Mouse (Mus musculus): Measurements from ENCODE around the gene Ubp1. TPM values are rescaled to one million over a fixed set of nuclear protein-coding genes. Genes with fewer than 3 reads are reported as not detected.
"Not testable (repeated sequence)": the region's sequence is repeated elsewhere in the genome, so short reads cannot be mapped to it uniquely, and the experiment has no call there.

Ubp1 gene
- polyA plus RNA-seq (2014; fragmentation: Nextera tagmentation; extraction: Ambion mirVana): 46.6 and 48.9 TPM in 2 replicates

DNA sequence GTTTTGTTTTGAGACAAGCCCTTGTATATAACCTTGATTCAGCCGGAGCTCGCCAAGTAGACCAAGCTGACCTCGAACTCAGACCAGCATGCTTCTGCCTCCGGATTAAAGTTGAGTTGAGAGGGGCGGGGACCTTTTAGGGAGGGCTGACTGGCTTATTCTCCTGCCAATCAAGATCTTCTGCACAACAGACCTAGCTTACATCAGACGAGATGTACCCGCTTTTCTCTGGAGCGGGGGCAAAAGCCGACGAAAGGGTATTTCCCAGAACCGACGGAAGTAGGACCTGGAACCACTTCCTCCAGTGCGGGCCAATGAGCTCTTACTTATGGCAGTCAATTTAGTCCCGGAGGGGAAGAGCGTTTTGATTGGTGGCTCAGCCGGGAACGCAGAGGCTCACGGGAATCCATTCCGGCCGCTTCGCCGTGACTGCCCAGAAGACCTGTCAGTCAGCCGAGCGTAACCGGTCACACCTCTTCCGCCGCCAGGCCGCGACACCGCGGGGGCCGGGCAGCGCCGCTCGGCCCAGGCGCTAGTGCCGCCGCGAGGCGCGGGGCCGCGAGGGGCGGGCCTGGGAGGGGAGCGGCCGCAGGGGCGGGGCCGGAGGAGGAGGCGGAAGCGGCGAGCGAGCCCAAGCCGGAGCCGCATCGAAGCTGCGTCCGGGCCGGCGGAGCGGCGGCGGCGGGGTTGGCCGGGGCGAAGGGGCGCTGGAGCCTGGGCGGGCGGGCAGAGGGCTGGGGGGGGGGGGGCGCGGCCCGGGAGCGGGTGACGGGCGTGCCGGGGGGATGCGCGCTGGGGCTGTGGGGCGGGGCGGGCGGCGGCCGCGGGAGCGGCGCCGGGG, at the start of gene Ubp1:
Ubp1 (plus strand) TSS at position 401 of the 841 bp plus-strand sequence.
- no peak for TF ChIP-seq CTCF (IDR thresholded peaks at IDR 0.05; ENCODE audit: low read depth)
- ATAC-seq (ENCODE audit: insufficient read depth) (peak; percentile 98), DNase-seq (peak; percentile 98)
- H3K27me3 ChIP-seq (ENCODE audit: insufficient read depth, low read length): no peaks in the 10 kb centered on the region
- under 1% methylated on average over 49 of the region's 86 CpGs for WGBS
- H3K4me3 ChIP-seq (ENCODE audit: low read depth, low read length): peak within 1 kb of the TSS; percentile 97
- H3K27ac ChIP-seq (ENCODE audit: low read depth): peak within 1 kb of the TSS; percentile 91
- no peaks in the 10 kb centered on the region for H3K9me3 ChIP-seq (ENCODE audit: low read depth, low read length)
- H3K4me2 ChIP-seq: peak within 1 kb of the TSS; percentile 92
- H3K36me3 ChIP-seq (ENCODE audit: insufficient read depth): no peaks in the 10 kb centered on the region
- H3K4me1 ChIP-seq (ENCODE audit: insufficient read depth): no peaks in the 10 kb centered on the region
- H3K9ac ChIP-seq: peak within 1 kb of the TSS; percentile 91

DNA sequence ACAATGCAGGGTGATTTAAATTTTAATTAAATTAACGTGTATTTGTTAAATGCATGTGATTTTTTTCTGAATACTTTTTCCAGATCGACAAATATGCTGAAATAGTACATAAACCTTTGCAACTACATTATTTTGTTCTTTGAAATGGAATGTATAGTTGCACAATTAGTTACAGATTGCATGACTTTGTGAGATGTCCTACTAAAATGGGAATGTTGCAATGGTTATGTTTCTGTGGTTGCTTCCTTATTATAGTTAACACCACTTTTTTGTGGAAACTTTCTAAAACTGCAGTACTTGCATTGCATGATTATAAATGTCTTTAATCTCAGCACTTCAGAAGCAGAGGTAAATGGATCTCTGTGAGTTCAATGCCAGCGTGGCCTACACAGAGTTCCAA, 35.8 kb upstream of the Ubp1 start:
- 92% methylated on average over 3 of the region's 3 CpGs for WGBS

DNA sequence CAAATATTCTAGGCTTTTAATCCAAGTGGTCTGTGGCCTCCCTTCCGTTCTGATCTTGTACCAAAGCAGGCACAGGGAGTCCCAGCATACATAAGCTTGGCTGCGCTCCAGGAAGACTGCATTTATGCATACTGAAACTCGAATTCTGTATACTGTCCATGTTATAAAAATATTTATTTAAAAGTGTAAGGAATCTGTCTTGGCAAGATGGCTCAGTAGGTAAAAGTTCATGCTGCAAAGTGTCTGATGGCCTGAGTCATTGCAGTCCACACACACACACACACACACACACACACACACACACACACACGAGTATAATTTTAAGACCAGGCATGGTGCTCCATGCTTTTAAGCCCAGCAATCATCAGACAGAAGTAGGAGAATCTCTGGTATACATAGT, 27.6 kb upstream of the Ubp1 start:
- ATAC-seq (ENCODE audit: insufficient read depth): peak; percentile 92
- no peaks in the 10 kb centered on the region for H3K4me1 ChIP-seq (ENCODE audit: insufficient read depth)
- no peaks in the 10 kb centered on the region for H3K27me3 ChIP-seq (ENCODE audit: insufficient read depth, low read length)
- H3K9me3 ChIP-seq (ENCODE audit: low read depth, low read length): no peaks in the 10 kb centered on the region
- 46% methylated on average over 4 of the region's 4 CpGs for WGBS
- no peak for TF ChIP-seq CTCF (IDR thresholded peaks at IDR 0.05; ENCODE audit: low read depth)
- H3K4me3 ChIP-seq (ENCODE audit: low read depth, low read length): no peak overlapping the region
- peak; percentile 90 for DNase-seq
- H3K9ac ChIP-seq: no peak overlapping the region
- H3K36me3 ChIP-seq (ENCODE audit: insufficient read depth): peaks cover 40% of the 10 kb centered on the region
- H3K4me2 ChIP-seq: no peak overlapping the region
- no peak overlapping the region for H3K27ac ChIP-seq (ENCODE audit: low read depth)

More for the DNA sequence above, 35.8 kb upstream of the Ubp1 start:
- H3K36me3 ChIP-seq (ENCODE audit: insufficient read depth): peaks cover 18% of the 10 kb centered on the region; the same call in 1 of the 2 replicates
- no peaks in the 10 kb centered on the region for H3K27me3 ChIP-seq (ENCODE audit: insufficient read depth, low read length)
- H3K4me2 ChIP-seq: no peak overlapping the region
- ATAC-seq (ENCODE audit: insufficient read depth): no peak
- H3K9ac ChIP-seq: no peak overlapping the region
- H3K27ac ChIP-seq (ENCODE audit: low read depth): no peak overlapping the region
- no peaks in the 10 kb centered on the region for H3K4me1 ChIP-seq (ENCODE audit: insufficient read depth)
- TF ChIP-seq CTCF (IDR thresholded peaks at IDR 0.05; ENCODE audit: low read depth): no peak
- H3K4me3 ChIP-seq (ENCODE audit: low read depth, low read length): no peak overlapping the region
- no peaks in the 10 kb centered on the region for H3K9me3 ChIP-seq (ENCODE audit: low read depth, low read length)
- no peak for DNase-seq

DNA sequence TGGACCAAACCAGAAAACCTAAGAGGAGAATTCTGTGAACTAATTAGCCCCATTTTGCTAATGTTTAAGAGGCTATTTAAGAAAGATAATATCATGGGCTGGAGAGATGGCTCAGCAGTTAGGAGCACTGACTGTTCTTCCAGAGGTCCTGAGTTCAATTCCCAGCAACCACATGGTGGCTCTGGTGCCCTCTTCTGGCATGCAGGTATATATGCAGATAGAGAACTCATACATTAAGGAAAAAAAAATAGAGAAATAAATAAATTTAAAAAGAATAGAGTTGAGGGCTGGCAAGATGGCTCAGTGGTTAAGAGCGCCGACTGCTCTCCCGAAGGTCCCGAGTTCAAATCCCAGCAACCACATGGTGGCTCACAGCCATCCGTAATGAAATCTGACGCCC, 26.4 kb upstream of the Ubp1 start:
- not testable (repeated sequence) for H3K4me2 ChIP-seq; H3K9me3 ChIP-seq (ENCODE audit: low read depth, low read length); H3K27me3 ChIP-seq (ENCODE audit: insufficient read depth, low read length); ATAC-seq (ENCODE audit: insufficient read depth); H3K4me1 ChIP-seq (ENCODE audit: insufficient read depth); H3K27ac ChIP-seq (ENCODE audit: low read depth); DNase-seq; H3K4me3 ChIP-seq (ENCODE audit: low read depth, low read length); H3K9ac ChIP-seq
- H3K36me3 ChIP-seq (ENCODE audit: insufficient read depth): peaks cover 52% of the 10 kb centered on the region
- WGBS: 96% methylated on average over 6 of the region's 6 CpGs
- 0 out of 2 replicates have a peak, but pooled peaks have one; percentile 8 for TF ChIP-seq CTCF (IDR thresholded peaks at IDR 0.05; ENCODE audit: low read depth)

DNA sequence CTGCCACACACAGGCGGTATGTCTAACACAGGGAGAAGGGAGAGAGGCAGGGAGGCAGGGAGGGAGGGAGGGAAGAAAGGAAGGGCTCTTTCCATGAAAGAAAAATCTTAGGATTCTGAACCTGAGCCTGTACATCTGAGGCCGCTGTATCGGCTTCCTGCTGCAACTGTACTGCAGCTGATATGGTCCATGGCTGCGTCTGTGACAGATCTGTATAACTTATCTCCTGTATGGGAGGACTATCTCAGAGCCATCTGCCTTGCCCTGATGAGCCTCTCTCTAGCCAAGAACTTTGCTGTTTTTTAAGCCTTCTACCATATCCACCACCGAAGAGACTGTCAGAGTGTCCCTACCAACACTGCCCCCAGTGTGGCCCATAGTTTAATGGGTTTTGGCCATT, 14.9 kb upstream of the Ubp1 start:
- Histone ChIP-seq H3K4me1 (ENCODE audit: insufficient read depth) (no peaks in the 10 kb centered on the region), H3K4me3 (ENCODE audit: low read depth, low read length) (no peak overlapping the region), H3K27me3 (ENCODE audit: insufficient read depth, low read length) (no peaks in the 10 kb centered on the region), H3K36me3 (ENCODE audit: insufficient read depth) (peaks cover 34% of the 10 kb centered on the region), H3K27ac (ENCODE audit: low read depth) (no peak overlapping the region), H3K9me3 (ENCODE audit: low read depth, low read length) (no peaks in the 10 kb centered on the region), H3K4me2 (no peak overlapping the region), H3K9ac (no peak overlapping the region)
- WGBS: 92% methylated on average over 5 of the region's 5 CpGs
- TF ChIP-seq CTCF (IDR thresholded peaks at IDR 0.05; ENCODE audit: low read depth): no peak
- no peak for DNase-seq
- no peak for ATAC-seq (ENCODE audit: insufficient read depth)

DNA sequence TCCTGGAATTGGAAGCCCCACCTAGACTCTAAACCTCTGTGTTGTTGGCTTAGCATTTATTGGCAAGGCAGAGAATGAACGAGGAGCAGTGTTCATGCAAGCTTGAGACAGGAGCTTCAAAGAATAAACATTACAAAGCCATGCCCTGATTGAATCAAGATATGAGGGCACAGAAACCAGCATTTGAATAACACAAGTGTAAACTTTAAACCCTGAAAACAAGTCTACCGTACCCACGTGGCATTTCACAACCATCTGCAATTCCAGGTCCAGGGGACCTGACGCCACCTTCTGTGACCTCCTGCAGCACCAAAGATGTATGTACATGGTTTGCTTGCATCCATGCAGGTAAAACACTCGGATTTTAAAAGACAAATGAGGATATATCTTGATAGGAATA, 8.1 kb upstream of the Ubp1 start:
- H3K4me2 ChIP-seq: no peak overlapping the region
- H3K27ac ChIP-seq (ENCODE audit: low read depth): no peak overlapping the region
- H3K36me3 ChIP-seq (ENCODE audit: insufficient read depth): peaks cover 22% of the 10 kb centered on the region; the same call in 1 of the 2 replicates
- H3K4me3 ChIP-seq (ENCODE audit: low read depth, low read length): no peak overlapping the region
- H3K9ac ChIP-seq: no peak overlapping the region
- TF ChIP-seq CTCF (IDR thresholded peaks at IDR 0.05; ENCODE audit: low read depth): no peak
- H3K27me3 ChIP-seq (ENCODE audit: insufficient read depth, low read length): no peaks in the 10 kb centered on the region
- no peaks in the 10 kb centered on the region for H3K4me1 ChIP-seq (ENCODE audit: insufficient read depth)
- WGBS: 90% methylated on average over 5 of the region's 5 CpGs
- ATAC-seq (ENCODE audit: insufficient read depth) (no peak), DNase-seq (no peak)
- no peaks in the 10 kb centered on the region for H3K9me3 ChIP-seq (ENCODE audit: low read depth, low read length)

DNA sequence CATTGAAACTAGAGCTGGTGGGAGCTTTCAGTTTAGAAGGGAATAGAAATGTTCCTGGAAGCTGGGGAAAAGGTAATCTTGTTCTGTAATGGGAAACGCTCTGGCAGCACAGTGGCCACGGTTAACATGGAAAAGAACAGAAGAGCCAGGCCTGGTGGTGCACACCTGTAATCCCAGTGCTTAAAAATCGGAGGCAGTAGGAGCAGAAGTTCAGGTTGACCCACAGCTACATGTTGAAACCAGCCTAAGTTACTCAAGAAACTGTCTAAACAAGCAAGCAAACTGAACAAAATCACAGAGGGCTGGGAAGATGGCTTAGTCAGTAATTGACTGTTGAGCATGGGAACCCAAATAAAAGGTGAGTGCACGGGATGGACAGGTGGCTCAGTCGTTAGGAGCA, 5.9 kb upstream of the Ubp1 start:
- Histone ChIP-seq H3K4me3 (ENCODE audit: low read depth, low read length) (no peak overlapping the region), H3K9ac (no peak overlapping the region), H3K27me3 (ENCODE audit: insufficient read depth, low read length) (no peaks in the 10 kb centered on the region), H3K36me3 (ENCODE audit: insufficient read depth) (peaks cover 16% of the 10 kb centered on the region; the same call in 1 of the 2 replicates), H3K9me3 (ENCODE audit: low read depth, low read length) (no peaks in the 10 kb centered on the region), H3K4me2 (no peak overlapping the region), H3K4me1 (ENCODE audit: insufficient read depth) (no peaks in the 10 kb centered on the region), H3K27ac (ENCODE audit: low read depth) (no peak overlapping the region)
- TF ChIP-seq CTCF (IDR thresholded peaks at IDR 0.05; ENCODE audit: low read depth): no peak
- DNase-seq (no peak), ATAC-seq (ENCODE audit: insufficient read depth) (no peak)
- WGBS: 89% methylated on average over 5 of the region's 5 CpGs
